Mouse (Mus musculus): Measurements from ENCODE around the gene Eefsec.

DNA sequence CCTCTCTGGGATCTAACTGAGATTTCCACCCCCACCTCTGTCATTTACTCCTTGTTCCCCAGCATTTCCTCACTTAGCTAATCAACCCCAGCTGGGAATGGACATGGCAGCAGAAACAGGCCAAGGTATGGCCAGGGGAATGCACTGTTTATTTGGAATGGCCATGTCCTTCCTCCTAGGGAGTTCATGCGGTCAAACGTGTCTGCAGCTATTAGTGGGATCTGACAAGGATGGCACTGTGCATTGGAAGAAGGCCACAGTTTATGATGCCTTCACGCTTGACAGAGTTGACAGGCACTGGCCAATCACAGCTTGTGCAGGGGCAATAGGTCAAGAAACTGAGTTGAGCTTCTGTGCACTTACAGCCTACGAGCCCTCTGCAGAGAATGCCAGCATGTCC, 93.8 kb downstream of the Eefsec start:
- no peak for TF ChIP-seq TCF12 (IDR thresholded peaks at IDR 0.05; ENCODE audit: low read depth, low read length)
- TF ChIP-seq CTCF (IDR thresholded peaks at IDR 0.05 in 2 of 3, conservative IDR thresholded peaks at IDR 0.05 in 1 of 3; ENCODE audit: control insufficient read depth in 1 of 3, insufficient read depth in 1 of 3, low read depth in 2 of 3, low read length in 3 of 3, poor library complexity in 1 of 3, severe bottlenecking in 1 of 3), result no peak
- no peak for TF ChIP-seq HCFC1 (IDR thresholded peaks at IDR 0.05; ENCODE audit: low read depth, low read length)
- TF ChIP-seq USF1 (IDR thresholded peaks at IDR 0.05; ENCODE audit: low read depth, low read length), result no peak
- TF ChIP-seq POLR2AphosphoS2 (IDR thresholded peaks at IDR 0.05; ENCODE audit: low read length), result no peak
- no peak for TF ChIP-seq TBP (IDR thresholded peaks at IDR 0.05; ENCODE audit: low read depth, low read length)
- no peak for TF ChIP-seq GABPA (IDR thresholded peaks at IDR 0.05; ENCODE audit: low read depth, low read length)
- no peak for TF ChIP-seq POLR2A (IDR thresholded peaks at IDR 0.05; ENCODE audit: control insufficient read depth in 1 of 2, insufficient read depth in 1 of 2, low read depth in 1 of 2, low read length in 2 of 2, poor library complexity in 1 of 2)
- TF ChIP-seq E2F4 (IDR thresholded peaks at IDR 0.05; ENCODE audit: borderline replicate concordance, low read depth, low read length), result no peak
